Mouse (Mus musculus): Measurements from ENCODE around the gene Tmem101. TPM values are rescaled to one million over a fixed set of nuclear protein-coding genes. Genes with fewer than 3 reads are reported as not detected.

Gene Tmem101
- polyA plus RNA-seq, 1 experiment from 2014 or later = 40.5 TPM

GRCm38 (mm10) chr11:102145471-102146001 lies 10.7 kb downstream of the Tmem101 start, which contains the start of gene Nags:
Gene Nags (plus strand): TSS chr11:102145513.
- Histone ChIP-seq H3K27ac (no peak within 1 kb of the TSS), H3K4me2 (replicated peaks) (peak within 1 kb of the TSS; percentile 39), H3K36me3 (no peaks in the 10 kb centered on the region), H3K9ac (replicated peaks) (no peak within 1 kb of the TSS), H3K4me1 (replicated peaks) (peaks cover 15% of the 10 kb centered on the region), H3K9me3 (no peaks in the 10 kb centered on the region), H3K4me3 (replicated peaks) (peak within 1 kb of the TSS; percentile 23), H3K27me3 (peaks cover 76% of the 10 kb centered on the region)
- ATAC-seq = 0 out of 2 replicates have a peak, but pooled peaks have one; percentile 34
- 2% methylated on average over 44 of the region's 50 CpGs for WGBS

GRCm38 (mm10) chr11:102144957-102145470 lies 11.2 kb downstream of the Tmem101 start:
- peaks cover 76% of the 10 kb centered on the region for H3K27me3 ChIP-seq
- no peak overlapping the region for H3K9ac ChIP-seq (replicated peaks)
- peak overlapping the region; percentile 39 for H3K4me2 ChIP-seq (replicated peaks)
- H3K27ac ChIP-seq = no peak overlapping the region
- no peaks in the 10 kb centered on the region for H3K9me3 ChIP-seq
- no peaks in the 10 kb centered on the region for H3K36me3 ChIP-seq
- 23% methylated on average over 13 of the region's 13 CpGs for WGBS
- H3K4me3 ChIP-seq (replicated peaks) = peak overlapping the region; percentile 23
- ATAC-seq = no peak
- H3K4me1 ChIP-seq (replicated peaks) = peaks cover 15% of the 10 kb centered on the region

GRCm38 (mm10) chr11:102142355-102142754 lies 13.8 kb downstream of the Tmem101 start:
- Histone ChIP-seq H3K27me3 (peaks cover 58% of the 10 kb centered on the region), H3K27ac (no peak overlapping the region), H3K9ac (replicated peaks) (no peak overlapping the region; the same call in 1 of the 2 replicates), H3K9me3 (no peaks in the 10 kb centered on the region), H3K4me1 (replicated peaks) (peaks cover 18% of the 10 kb centered on the region), H3K4me3 (replicated peaks) (no peak overlapping the region), H3K4me2 (replicated peaks) (no peak overlapping the region), H3K36me3 (no peaks in the 10 kb centered on the region)
- WGBS = 71% methylated on average over 7 of the region's 7 CpGs
- ATAC-seq = no peak

- Histone ChIP-seq H3K9me3 (no peaks in the 10 kb centered on the region), H3K4me3 (replicated peaks) (no peak overlapping the region), H3K27me3 (peaks cover 49% of the 10 kb centered on the region), H3K9ac (replicated peaks) (no peak overlapping the region), H3K4me2 (replicated peaks) (no peak overlapping the region), H3K36me3 (no peaks in the 10 kb centered on the region), H3K4me1 (replicated peaks) (peaks cover 6% of the 10 kb centered on the region), H3K27ac (no peak overlapping the region)
- 6% methylated on average over 5 of the region's 5 CpGs for WGBS
- no peak for ATAC-seq
Measured at GRCm38 (mm10) chr11:102140508-102140907, 15.7 kb downstream of the Tmem101 start.

- Histone ChIP-seq H3K36me3 (no peaks in the 10 kb centered on the region), H3K27ac (no peak overlapping the region), H3K9me3 (no peaks in the 10 kb centered on the region), H3K4me3 (replicated peaks) (peak overlapping the region; percentile 11), H3K9ac (replicated peaks) (no peak overlapping the region), H3K4me1 (replicated peaks) (peaks cover 13% of the 10 kb centered on the region; the same call in 1 of the 2 replicates), H3K4me2 (replicated peaks) (peak overlapping the region; percentile 52), H3K27me3 (peaks cover 28% of the 10 kb centered on the region)
- peak; percentile 71; the same call in 1 of the 2 replicates for ATAC-seq
- WGBS = under 1% methylated on average over 18 of the region's 18 CpGs
Measured at GRCm38 (mm10) chr11:102138447-102138740, 17.8 kb downstream of the Tmem101 start.

- ATAC-seq = no peak
- Histone ChIP-seq H3K27ac (no peak overlapping the region), H3K27me3 (peaks cover 23% of the 10 kb centered on the region), H3K4me2 (replicated peaks) (peak overlapping the region; percentile 52), H3K9ac (replicated peaks) (no peak overlapping the region), H3K9me3 (no peaks in the 10 kb centered on the region), H3K36me3 (no peaks in the 10 kb centered on the region), H3K4me3 (replicated peaks) (peak overlapping the region; percentile 11), H3K4me1 (replicated peaks) (peaks cover 13% of the 10 kb centered on the region; the same call in 1 of the 2 replicates)
- WGBS = 53% methylated on average over 13 of the region's 13 CpGs
Measured at GRCm38 (mm10) chr11:102137625-102138446, 18.4 kb downstream of the Tmem101 start.

GRCm38 (mm10) chr11:102134516-102134915 lies 21.7 kb downstream of the Tmem101 start:
- Histone ChIP-seq H3K4me1 (replicated peaks) (peaks cover 13% of the 10 kb centered on the region; the same call in 1 of the 2 replicates), H3K27me3 (peaks cover 17% of the 10 kb centered on the region), H3K9me3 (no peaks in the 10 kb centered on the region), H3K27ac (no peak overlapping the region), H3K36me3 (no peaks in the 10 kb centered on the region), H3K9ac (replicated peaks) (no peak overlapping the region), H3K4me2 (replicated peaks) (no peak overlapping the region), H3K4me3 (replicated peaks) (no peak overlapping the region)
- peak; percentile 34; the same call in 1 of the 2 replicates for ATAC-seq
- WGBS = 34% methylated on average over 4 of the region's 4 CpGs

- no peaks in the 10 kb centered on the region for H3K9me3 ChIP-seq
- H3K9ac ChIP-seq (replicated peaks) = no peak overlapping the region
- H3K36me3 ChIP-seq = no peaks in the 10 kb centered on the region
- ATAC-seq = no peak
- no peaks in the 10 kb centered on the region for H3K27me3 ChIP-seq
- peaks cover 4% of the 10 kb centered on the region; the same call in 1 of the 2 replicates for H3K4me1 ChIP-seq (replicated peaks)
- no peak overlapping the region for H3K4me2 ChIP-seq (replicated peaks)
- H3K4me3 ChIP-seq (replicated peaks) = no peak overlapping the region
- no peak overlapping the region for H3K27ac ChIP-seq
- 87% methylated on average over 6 of the region's 6 CpGs for WGBS
Measured at GRCm38 (mm10) chr11:102117386-102117785, 38.8 kb downstream of the Tmem101 start.

GRCm38 (mm10) chr11:102116241-102116640 lies 40.0 kb downstream of the Tmem101 start:
- no peaks in the 10 kb centered on the region for H3K9me3 ChIP-seq
- 85% methylated on average over 8 of the region's 8 CpGs for WGBS

GRCm38 (mm10) chr11:102111576-102111975 lies 44.6 kb downstream of the Tmem101 start:
- Histone ChIP-seq H3K4me3 (replicated peaks) (no peak overlapping the region), H3K27ac (no peak overlapping the region), H3K27me3 (peaks cover 33% of the 10 kb centered on the region), H3K36me3 (no peaks in the 10 kb centered on the region), H3K9me3 (no peaks in the 10 kb centered on the region), H3K4me2 (replicated peaks) (no peak overlapping the region), H3K9ac (replicated peaks) (no peak overlapping the region), H3K4me1 (replicated peaks) (peaks cover 7% of the 10 kb centered on the region; the same call in 1 of the 2 replicates)
- WGBS = 90% methylated on average over 5 of the region's 5 CpGs
- ATAC-seq = no peak

More at GRCm38 (mm10) chr11:102116241-102116640, 40.0 kb downstream of the Tmem101 start:
- Histone ChIP-seq H3K4me2 (replicated peaks) (no peak overlapping the region), H3K4me3 (replicated peaks) (no peak overlapping the region), H3K27me3 (no peaks in the 10 kb centered on the region), H3K27ac (no peak overlapping the region), H3K4me1 (replicated peaks) (peaks cover 4% of the 10 kb centered on the region; the same call in 1 of the 2 replicates), H3K36me3 (no peaks in the 10 kb centered on the region), H3K9ac (replicated peaks) (no peak overlapping the region)
- ATAC-seq = no peak

- WGBS = 15% methylated on average over 9 of the region's 9 CpGs
- H3K4me2 ChIP-seq (replicated peaks) = no peak within 1 kb of the TSS; the same call in 1 of the 2 replicates
- no peak within 1 kb of the TSS for H3K9ac ChIP-seq (replicated peaks)
- no peak within 1 kb of the TSS for H3K4me3 ChIP-seq (replicated peaks)
- H3K27ac ChIP-seq = no peak within 1 kb of the TSS
- peaks cover 67% of the 10 kb centered on the region for H3K27me3 ChIP-seq
- no peaks in the 10 kb centered on the region for H3K36me3 ChIP-seq
- no peak for ATAC-seq
- H3K9me3 ChIP-seq = no peaks in the 10 kb centered on the region
- peaks cover 3% of the 10 kb centered on the region; the same call in 1 of the 2 replicates for H3K4me1 ChIP-seq (replicated peaks)
Measured at GRCm38 (mm10) chr11:102107732-102108131, 48.5 kb downstream of the Tmem101 start, which contains the start of gene Pyy. Gene Pyy (minus strand): TSS chr11:102107832.

GRCm38 (mm10) chr11:102106911-102107310 lies 49.3 kb downstream of the Tmem101 start:
- Histone ChIP-seq H3K9me3 (no peaks in the 10 kb centered on the region), H3K27me3 (peaks cover 68% of the 10 kb centered on the region), H3K9ac (replicated peaks) (no peak overlapping the region), H3K36me3 (no peaks in the 10 kb centered on the region), H3K4me3 (replicated peaks) (no peak overlapping the region), H3K4me1 (replicated peaks) (peaks cover 3% of the 10 kb centered on the region; the same call in 1 of the 2 replicates), H3K4me2 (replicated peaks) (no peak overlapping the region; the same call in 1 of the 2 replicates), H3K27ac (no peak overlapping the region)
- no peak for ATAC-seq
- WGBS = 2% methylated on average over 21 of the region's 21 CpGs
